Mouse (Mus musculus) ES-E14 (cell line): ENCODE data around the gene Unc13d. TPM values are rescaled to one million over a fixed set of nuclear protein-coding genes. Genes with fewer than 3 reads are reported as not detected.

Experiments used
- DNase-seq: peaks from one replicate; pipeline ENCODE4 v3.0.0-alpha.2; 2013; ENCODE audit warnings: low read depth, low spot score
- H3K27ac ChIP-seq: 2 replicates; pipeline ENCODE4 v1.5.1; 2012; ENCODE audit warnings: low read depth, mild to moderate bottlenecking, low read length, moderate library complexity, mixed read lengths; ENCODE audit not compliant: poor library complexity, insufficient read depth, severe bottlenecking
- H3K36me3 ChIP-seq: 2 replicates; pipeline ENCODE4 v1.6.1; 2012; ENCODE audit warnings: mild to moderate bottlenecking, low read length, moderate library complexity, mixed read lengths; ENCODE audit not compliant: control insufficient read depth, poor library complexity, insufficient read depth, severe bottlenecking
- H3K4me1 ChIP-seq, 2 experiments: fragments of 150-350 bp in 1 of 2; sonication (generic) in 1 of 2; 2 replicates each; pipeline ENCODE4 v1.6.1; 2012; ENCODE audit warnings: low read length in 2 of 2, mild to moderate bottlenecking in 1 of 2, mixed read lengths in 1 of 2; ENCODE audit not compliant: control insufficient read depth in 2 of 2, insufficient read depth in 2 of 2, poor library complexity in 1 of 2
- H3K4me3 ChIP-seq, 2 experiments: fragments of 150-350 bp in 1 of 2; sonication (generic) in 1 of 2; 2 replicates each; pipeline ENCODE4 v1.5.1; 2012; ENCODE audit warnings: low read length in 2 of 2, low read depth in 1 of 2, mild to moderate bottlenecking in 1 of 2, mixed read lengths in 1 of 2; ENCODE audit not compliant: insufficient read depth in 1 of 2, poor library complexity in 1 of 2, severe bottlenecking in 1 of 2
- H3K9ac ChIP-seq: 2 replicates; pipeline ENCODE4 v1.6.1; 2012; ENCODE audit warnings: low read depth, mild to moderate bottlenecking, low read length, mixed read lengths; ENCODE audit not compliant: poor library complexity, insufficient read depth, severe bottlenecking
- H3K9me3 ChIP-seq: fragments of 150-350 bp; sonication (generic); 2 replicates; pipeline ENCODE4 v1.6.1; 2012; ENCODE audit warnings: low read depth, mild to moderate bottlenecking, low read length; ENCODE audit not compliant: control insufficient read depth, insufficient read depth
- CHD2 ChIP-seq: IDR thresholded peaks from 2 replicates; pipeline ENCODE4 v1.6.1; 2014; ENCODE audit warnings: mild to moderate bottlenecking, low read depth, low read length, inconsistent platforms
- HCFC1 ChIP-seq: IDR thresholded peaks from 2 replicates; pipeline ENCODE4 v1.6.1; 2012; ENCODE audit warnings: low read length, inconsistent platforms, borderline replicate concordance; ENCODE audit not compliant: insufficient read depth
- MAFK ChIP-seq: IDR thresholded peaks from 2 replicates; pipeline ENCODE4 v1.6.1; 2014; ENCODE audit warnings: mild to moderate bottlenecking, low read depth, low read length, inconsistent platforms; ENCODE audit not compliant: insufficient read depth
- ZC3H11A ChIP-seq: IDR thresholded peaks from 2 replicates; pipeline ENCODE4 v1.6.1; 2012; ENCODE audit warnings: low read depth, mild to moderate bottlenecking, inconsistent platforms, low read length, borderline replicate concordance
- ZNF384 ChIP-seq: IDR thresholded peaks from 2 replicates; pipeline ENCODE4 v1.6.1; 2012; ENCODE audit warnings: low read depth, low read length, inconsistent platforms
- in situ Hi-C, 2 experiments: fragments of 600-800 bp; cut with MboI; formaldehyde crosslinking; loops; one replicate each; pipeline ENCODE4 v1.15.1; 2025; ENCODE audit warnings: low sequenced_read_pairs in 2 of 2, inconsistent platforms in 1 of 2; ENCODE audit not compliant: unreplicated experiment in 2 of 2
- total RNA-seq: library from RNA; depleted of rRNA; stranded (reverse); fragments of 300-350 nt; gene quantifications from 2 replicates; pipeline ENCODE4 v1.2.3, GENCODE M21; 2012

The Unc13d gene
- total RNA-seq, 1 experiment = 13.3 TPM

DNA sequence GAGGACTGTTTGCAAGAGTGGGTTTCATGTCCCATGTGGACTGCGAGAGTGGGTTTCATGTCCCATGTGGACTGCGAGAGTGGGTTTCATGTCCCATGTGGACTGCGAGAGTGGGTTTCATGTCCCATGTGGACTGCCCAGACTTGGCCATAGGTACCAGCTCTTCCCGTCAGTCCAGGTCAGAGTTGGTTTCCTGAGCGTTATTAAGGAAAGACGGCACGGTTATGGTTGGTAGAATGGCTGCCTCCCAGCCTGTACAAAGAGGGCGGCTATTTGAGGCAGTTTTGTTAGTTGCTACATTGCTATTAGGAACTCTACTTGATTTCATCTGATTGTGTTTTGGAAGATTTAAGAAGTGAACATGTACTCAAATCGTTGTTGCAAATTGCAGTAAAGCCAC, 39.9 kb downstream of the Unc13d start:
- Histone ChIP-seq H3K4me3 (no peak overlapping the region), H3K27ac (no peak overlapping the region), H3K9ac (no peak overlapping the region), H3K9me3 (no peaks in the 10 kb centered on the region), H3K4me1 (peaks cover 0 to 2% of the 10 kb centered on the region in 2 experiments; a peak in 1 of 4 replicates), H3K36me3 (peaks cover 19% of the 10 kb centered on the region; the same call in 1 of the 2 replicates)
- in situ Hi-C loops = no loop called here
- TF ChIP-seq ZC3H11A (no peak), MAFK (no peak), ZNF384 (no peak), HCFC1 (no peak), CHD2 (no peak)
- no peak for DNase-seq

DNA sequence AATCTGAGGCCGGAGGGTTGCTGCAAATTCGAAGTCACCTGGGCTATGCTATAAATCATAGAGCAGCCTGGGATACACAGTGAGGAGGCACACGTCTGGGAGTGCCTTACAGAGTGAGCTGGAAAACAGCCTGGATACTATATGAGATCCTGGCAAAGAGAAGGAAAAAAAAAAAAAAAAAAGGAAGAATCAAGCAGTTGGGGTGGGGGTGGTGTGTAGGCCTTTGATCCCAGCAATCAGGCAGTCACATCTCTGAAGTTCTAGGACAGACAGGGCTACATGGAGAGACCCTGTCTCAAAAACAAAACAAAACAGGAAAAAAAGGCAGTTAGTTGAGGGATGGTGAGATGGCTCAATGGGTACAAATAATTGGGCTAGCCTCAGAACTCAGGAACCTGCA, 41.1 kb downstream of the Unc13d start:
- Histone ChIP-seq H3K4me3 (no peak overlapping the region), H3K9me3 (no peaks in the 10 kb centered on the region), H3K36me3 (peaks cover 17% of the 10 kb centered on the region; the same call in 1 of the 2 replicates), H3K9ac (no peak overlapping the region), H3K4me1 (no peaks in the 10 kb centered on the region), H3K27ac (no peak overlapping the region)
- DNase-seq = no peak
- TF ChIP-seq ZC3H11A = no peak
- TF ChIP-seq CHD2 = no peak
- no peak for TF ChIP-seq HCFC1
- TF ChIP-seq MAFK = no peak
- no peak for TF ChIP-seq ZNF384
- in situ Hi-C loops = no loop called here

DNA sequence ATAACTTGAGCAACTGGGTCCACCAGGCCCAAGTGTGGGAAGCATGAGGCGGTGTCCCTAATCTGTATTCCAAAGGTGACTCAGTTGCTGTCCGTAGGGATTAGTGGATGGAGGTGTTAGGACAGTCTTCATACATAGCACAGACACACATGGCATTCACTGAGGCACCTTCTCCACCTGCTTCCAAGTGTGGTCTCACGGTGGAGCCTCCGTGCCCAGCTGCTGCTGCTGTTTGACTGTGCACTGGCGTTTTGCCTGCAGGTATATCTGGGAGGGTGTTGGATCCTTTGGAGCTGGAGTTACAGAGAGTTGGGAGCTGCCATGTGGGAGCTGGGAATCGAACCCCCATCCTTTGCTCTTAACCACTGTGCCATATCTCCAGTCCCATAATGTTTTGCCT, 43.2 kb downstream of the Unc13d start:
- H3K4me1 ChIP-seq = 0 out of 4 replicates have a peak, but pooled peaks cover 0 to 2% of the 10 kb centered on the region in 2 experiments
- DNase-seq = no peak
- H3K9ac ChIP-seq = no peak overlapping the region
- TF ChIP-seq ZC3H11A = no peak
- no peak for TF ChIP-seq HCFC1
- no peak for TF ChIP-seq CHD2
- TF ChIP-seq ZNF384 = no peak
- TF ChIP-seq MAFK = no peak
- no peaks in the 10 kb centered on the region for H3K9me3 ChIP-seq
- H3K36me3 ChIP-seq = peaks cover 9% of the 10 kb centered on the region; the same call in 1 of the 2 replicates
- no peak overlapping the region for H3K27ac ChIP-seq
- no peak overlapping the region for H3K4me3 ChIP-seq
- in situ Hi-C loops = no loop called here

DNA sequence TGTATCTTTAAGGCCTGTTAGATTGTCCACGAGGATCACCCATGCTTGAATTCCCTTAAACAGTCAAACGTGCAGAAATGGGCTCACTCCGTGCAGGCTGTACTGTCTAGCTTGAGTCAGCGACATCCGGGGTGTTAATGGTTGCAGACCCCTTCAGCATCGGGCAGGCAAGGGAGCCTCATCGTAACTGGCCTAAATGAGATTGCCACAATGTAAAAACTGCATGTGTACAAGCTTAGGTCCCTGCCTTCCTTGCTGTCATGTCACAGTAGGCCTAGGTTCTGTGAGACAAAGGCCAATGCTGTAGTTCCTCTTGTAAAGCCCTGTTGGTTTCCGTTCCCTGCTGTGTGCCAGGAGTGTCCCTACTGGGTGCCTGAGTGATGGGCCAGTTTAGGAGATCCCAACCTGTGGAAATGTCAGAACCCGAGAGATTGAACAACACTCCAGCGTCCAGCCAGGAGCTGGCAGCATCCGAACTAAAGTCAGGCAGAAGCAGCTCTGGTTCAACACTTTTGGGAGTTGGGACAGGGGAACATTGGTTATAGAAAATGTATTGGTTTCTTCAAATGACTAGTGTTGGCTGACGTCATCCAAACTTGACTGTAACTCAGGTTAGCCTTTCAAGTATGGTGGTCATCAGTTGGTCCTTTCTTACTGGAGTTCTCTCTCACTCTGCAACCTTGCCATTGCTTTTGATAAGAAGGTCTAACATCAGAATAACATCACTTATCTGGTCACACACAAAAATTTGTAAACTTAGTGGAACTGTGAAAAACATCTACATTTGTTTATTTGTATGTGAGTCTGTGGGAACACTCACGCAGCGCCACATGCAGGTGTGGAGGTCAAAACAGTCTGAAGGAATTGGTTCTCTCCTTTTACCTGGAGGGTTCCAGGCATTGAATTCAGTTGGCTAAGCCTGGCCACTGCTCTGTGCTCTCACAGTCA, 46.6 kb downstream of the Unc13d start:
- H3K27ac ChIP-seq = peak overlapping the region; percentile 99
- TF ChIP-seq ZC3H11A (no peak), HCFC1 (no peak)
- H3K9ac ChIP-seq = peak overlapping the region; percentile 99
- peaks cover 6% of the 10 kb centered on the region; the same call in 1 of the 2 replicates for H3K36me3 ChIP-seq
- H3K4me3 ChIP-seq = peak overlapping the region; percentile 71 to 93
- in situ Hi-C loops = no loop called here
- no peaks in the 10 kb centered on the region for H3K9me3 ChIP-seq
- peaks cover 2 to 4% of the 10 kb centered on the region in 2 experiments; a peak in 1 of 4 replicates for H3K4me1 ChIP-seq
- no peak for DNase-seq
